Mouse (Mus musculus): ENCODE data around the gene Gsk3a.
A peak's percentile ranks its signal among the peaks of the same experiment; 100 is the strongest.
"Not testable (repeated sequence)": the region's sequence is repeated elsewhere in the genome, so short reads cannot be mapped to it uniquely, and the experiment has no call there.

The Gsk3a gene

DNA sequence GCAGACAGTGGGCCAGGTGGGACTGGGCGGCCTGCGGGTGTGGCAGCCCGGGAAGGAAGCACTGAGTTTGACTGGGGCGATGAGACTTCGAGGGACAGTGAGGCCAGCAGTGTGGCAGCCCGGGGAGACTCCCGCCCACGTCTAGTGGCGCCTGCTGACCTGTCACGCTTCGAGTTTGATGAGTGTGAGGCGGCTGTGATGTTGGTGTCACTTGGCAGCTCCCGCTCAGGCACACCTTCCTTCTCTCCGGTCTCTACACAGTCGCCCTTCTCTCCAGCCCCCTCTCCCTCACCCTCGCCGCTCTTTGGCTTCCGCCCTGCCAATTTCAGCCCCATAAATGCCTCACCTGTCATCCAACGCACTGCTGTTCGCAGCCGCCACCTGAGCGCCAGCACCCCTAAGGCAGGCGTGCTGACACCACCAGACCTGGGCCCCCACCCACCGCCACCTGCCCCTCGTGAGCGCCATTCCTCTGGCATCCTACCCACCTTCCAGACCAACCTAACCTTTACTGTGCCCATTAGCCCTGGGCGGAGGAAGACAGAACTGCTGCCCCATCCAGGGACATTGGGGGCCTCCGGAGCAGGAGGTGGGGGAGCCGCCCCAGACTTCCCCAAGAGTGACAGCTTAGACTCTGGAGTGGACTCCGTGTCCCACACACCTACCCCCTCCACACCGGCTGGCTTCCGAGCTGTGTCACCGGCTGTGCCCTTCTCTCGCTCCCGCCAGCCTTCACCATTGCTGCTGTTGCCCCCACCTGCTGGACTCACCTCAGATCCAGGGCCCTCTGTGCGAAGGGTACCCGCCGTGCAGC, 35.0 kb upstream of the Gsk3a start:
- DNase-seq, result no peak

DNA sequence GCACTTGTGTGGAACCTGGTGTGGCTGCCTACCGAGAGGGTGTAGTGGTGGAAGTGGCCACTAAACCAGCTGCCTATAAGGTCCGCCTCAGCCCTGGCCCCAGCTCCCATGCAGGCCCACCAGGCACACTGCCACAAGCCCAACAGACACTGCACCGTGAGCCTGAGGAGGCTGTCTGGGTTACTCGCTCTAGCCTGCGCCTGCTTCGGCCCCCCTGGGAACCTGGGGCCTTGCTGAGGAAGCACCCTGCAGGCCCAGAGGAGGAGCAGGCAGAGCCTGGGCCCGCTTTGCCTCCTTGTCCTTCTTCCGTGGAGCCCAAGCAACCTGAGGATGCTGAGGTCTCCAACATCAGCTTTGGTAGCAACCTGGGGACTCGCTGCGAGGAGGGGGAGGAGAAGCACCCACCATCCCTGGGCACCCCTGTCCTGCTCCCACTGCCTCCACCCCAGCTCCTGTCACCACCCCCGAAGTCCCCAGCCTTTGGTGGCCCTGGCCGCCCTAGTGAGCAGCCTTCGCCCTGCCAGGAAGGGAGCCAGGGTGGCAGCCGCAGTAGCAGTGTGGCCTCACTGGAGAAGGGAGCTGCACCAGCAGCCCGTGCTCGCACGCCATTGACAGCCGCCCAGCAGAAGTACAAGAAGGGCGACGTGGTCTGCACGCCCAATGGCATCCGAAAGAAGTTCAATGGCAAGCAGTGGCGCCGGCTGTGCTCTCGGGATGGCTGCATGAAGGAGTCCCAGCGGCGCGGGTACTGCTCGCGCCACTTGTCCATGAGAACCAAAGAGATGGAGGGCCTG, 34.2 kb upstream of the Gsk3a start:
- DNase-seq, result no peak

DNA sequence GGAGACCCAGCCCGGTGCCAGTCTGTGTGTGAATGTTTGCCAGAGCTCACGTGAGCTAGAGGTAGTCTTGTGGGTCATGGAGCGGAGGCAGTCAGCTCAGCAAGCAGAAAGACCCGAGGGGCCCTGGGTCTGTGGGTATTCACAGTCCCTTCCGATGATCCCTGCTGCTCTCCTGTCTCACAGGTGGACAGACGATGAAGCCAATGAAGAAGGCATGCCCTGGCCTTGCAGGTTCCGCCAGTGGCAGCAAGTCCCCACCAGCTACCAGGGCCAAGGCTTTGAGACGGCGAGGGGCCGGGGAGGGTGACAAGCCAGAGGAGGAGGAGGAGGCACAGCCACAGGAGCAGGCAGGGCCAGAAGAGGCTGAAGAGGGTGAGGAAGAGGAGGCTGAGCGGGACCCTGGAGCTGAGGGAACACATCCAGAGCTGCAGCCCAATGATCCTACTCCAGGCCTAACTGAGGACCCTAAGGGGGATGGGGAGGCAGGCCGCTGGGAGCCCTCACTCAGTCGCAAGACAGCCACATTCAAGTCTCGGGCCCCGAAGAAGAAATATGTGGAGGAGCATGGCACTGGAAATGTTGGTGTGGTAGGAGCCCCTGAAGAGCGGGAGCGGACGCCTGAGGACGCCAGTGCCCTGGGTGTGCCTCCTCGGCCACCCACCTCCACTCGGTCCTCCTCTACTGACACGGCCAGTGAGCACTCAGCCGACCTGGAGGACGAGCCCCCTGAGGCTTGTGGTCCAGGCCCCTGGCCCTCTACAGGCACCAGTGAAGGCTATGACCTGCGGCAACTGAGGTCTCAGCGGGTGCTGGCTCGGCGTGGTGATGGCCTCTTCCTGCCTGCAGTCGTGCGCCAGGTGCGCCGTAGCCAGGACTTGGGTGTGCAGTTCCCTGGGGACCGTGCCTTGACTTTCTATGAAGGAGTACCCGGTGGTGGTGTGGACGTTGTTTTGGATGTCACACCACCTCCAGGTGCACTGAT, 33.3 kb upstream of the Gsk3a start:
- DNase-seq, result peak in 1 of 2 experiments; percentile 10

DNA sequence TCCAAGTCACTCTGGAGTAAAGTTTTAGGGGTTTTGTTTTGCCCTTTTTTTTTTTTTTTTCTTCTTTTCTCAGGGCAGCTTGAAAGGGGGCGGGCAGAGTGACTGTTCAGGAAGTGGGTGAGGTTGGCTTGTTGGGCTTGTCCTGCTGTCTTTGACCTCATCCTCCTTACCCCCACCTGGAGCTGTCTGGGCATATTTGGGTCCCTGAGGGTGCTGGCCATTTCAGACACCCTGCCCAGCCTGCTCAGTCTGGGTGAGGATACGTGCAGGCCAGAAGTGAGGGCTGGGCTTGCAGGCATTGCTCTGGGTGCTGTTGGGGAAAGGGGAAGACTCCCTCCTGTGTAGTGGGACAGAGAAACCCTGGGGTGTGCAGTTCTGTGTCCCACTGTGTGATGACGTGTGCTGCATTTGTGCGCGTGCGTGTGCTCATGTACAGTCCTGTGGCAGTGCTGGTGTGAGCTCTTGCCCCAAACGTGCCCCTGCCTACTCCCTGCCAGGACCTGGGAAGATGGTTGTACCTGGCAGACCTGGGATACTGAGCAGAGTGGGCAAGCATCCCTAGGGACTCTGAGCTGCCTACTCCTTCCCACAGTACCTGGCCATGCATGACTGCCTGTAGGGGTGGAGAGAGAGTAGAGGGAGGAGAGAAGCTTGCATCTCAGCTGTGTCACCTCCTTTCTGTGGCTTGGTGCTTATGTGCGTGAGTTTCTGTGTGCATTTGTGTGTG, 32.1 kb upstream of the Gsk3a start:
- peak; percentile 28 to 50 for DNase-seq

DNA sequence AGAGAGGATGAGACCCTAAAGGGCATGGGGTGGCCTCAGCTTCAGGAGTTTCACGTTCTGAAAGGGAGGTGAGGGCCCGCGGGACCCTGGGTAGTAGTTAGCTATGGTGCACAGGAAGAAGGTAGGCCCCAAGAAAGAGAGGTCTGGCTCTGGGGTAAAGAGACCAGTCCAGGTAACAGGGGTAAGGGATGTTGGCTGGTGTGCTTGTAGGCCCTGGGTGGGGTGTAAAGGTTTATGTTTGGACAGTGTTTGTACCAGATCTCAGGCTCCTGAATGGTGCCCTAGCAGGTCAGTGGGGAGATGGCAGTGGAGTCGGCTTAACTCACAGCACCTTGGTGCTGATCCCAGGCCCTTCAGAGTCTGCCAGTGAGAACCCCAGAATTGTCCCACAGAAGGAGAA, 31.4 kb upstream of the Gsk3a start:
- DNase-seq, result peak in 1 of 2 experiments; percentile 30

DNA sequence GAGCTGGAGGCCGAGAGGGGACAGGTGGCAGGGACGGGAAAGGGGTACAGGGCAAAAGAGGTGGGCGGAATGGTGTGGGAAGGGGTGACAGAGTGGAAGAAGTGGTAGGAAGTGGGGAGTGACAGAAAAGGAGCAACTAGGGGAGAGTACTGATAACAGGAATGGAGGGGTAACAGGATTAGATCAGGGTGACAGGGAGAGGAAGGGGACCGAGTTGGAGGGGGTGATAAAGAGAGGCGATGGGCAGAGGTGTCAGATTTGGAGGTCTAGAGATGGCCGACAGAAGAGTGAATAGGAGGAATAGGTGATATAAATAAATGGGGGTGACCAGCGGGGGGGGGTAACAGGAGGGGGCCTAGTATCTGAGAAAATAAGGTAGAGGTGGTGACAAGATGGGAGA, 30.9 kb upstream of the Gsk3a start:
- no peak for DNase-seq

- DNase-seq, result peak; percentile 94 to 98
Observed at GRCm38 (mm10) chr7:25267751-25268463, 30.3 kb upstream of the Gsk3a start.

DNA sequence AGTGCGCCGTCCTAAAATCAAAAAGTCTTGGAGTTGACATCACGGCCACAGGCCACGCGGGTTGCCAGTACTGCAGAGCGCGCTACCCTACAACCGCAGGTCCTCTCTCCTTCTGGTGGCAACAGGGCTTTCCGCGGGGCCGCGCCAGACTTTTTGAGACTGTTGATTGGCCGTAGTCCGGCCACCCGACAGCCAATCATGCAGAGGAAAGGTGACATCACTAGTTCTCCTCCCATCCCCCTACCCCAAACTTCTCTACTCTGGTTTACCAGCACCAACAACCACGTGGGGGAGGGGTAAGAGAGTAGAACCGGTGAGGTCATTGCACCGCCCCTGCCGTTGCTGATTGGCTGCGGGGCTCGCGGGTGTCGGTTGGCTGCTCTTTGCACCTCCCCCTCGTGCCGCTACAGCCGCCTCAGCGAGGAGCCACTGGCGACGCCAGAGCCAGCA, 29.7 kb upstream of the Gsk3a start, which contains the start of gene Cic:
Gene Cic, plus strand, starts transcription at position 404 of the 450 bp plus-strand sequence.
- DNase-seq, result peak; percentile 94 to 97

GRCm38 (mm10) chr7:25266180-25266962, 28.7 kb upstream of the Gsk3a start:
- no peak for DNase-seq

- not testable (repeated sequence) for DNase-seq
Observed at GRCm38 (mm10) chr7:25265743-25266142, 28.1 kb upstream of the Gsk3a start.

- DNase-seq, result no peak
Observed at GRCm38 (mm10) chr7:25263968-25264870, 26.6 kb upstream of the Gsk3a start.

GRCm38 (mm10) chr7:25261896-25262295, 24.2 kb upstream of the Gsk3a start:
- no peak for DNase-seq

- no peak for DNase-seq
Observed at GRCm38 (mm10) chr7:25251822-25252221, 14.2 kb upstream of the Gsk3a start.

DNA sequence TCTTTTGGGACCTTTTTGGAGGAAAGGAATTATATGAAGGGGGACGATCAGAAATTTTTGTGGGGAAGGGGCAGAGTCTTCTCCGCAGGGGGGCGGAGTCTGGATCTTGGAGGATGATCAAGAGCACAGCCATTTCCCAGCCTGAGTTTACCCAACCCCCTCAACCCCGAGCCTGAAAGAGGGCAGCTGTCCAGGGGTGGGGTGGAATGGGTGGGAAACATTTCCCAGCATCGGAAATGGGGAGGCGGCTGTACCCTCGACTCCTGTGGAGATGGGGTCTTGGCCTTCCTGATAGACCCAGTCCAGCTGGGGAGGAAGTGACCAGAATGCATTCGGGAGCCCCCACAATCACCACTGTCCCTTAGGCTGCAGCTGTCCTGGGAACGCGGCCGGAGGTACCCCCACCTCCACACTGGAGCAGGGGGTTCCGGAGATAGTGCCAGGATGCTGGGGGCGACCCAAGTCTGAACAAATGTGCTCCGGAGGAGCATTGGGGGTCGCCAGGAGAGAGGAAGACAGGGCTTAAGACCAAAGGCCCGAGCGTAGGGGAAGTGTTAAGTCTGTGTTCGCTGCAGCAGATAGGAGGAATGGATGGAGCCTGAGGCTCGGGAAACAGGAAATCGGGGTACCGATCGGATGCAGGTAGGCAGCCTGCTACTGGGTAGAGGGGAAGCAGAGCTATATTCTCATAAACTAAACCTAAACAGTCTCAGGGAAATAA, 13.6 kb upstream of the Gsk3a start:
- DNase-seq, result peak in 1 of 2 experiments; percentile 41

- peak; percentile 91 to 95 for DNase-seq
Observed at GRCm38 (mm10) chr7:25250141-25250972, 12.7 kb upstream of the Gsk3a start, which contains the start of gene Erf. Erf (minus strand) TSS chr7:25250761.

DNA sequence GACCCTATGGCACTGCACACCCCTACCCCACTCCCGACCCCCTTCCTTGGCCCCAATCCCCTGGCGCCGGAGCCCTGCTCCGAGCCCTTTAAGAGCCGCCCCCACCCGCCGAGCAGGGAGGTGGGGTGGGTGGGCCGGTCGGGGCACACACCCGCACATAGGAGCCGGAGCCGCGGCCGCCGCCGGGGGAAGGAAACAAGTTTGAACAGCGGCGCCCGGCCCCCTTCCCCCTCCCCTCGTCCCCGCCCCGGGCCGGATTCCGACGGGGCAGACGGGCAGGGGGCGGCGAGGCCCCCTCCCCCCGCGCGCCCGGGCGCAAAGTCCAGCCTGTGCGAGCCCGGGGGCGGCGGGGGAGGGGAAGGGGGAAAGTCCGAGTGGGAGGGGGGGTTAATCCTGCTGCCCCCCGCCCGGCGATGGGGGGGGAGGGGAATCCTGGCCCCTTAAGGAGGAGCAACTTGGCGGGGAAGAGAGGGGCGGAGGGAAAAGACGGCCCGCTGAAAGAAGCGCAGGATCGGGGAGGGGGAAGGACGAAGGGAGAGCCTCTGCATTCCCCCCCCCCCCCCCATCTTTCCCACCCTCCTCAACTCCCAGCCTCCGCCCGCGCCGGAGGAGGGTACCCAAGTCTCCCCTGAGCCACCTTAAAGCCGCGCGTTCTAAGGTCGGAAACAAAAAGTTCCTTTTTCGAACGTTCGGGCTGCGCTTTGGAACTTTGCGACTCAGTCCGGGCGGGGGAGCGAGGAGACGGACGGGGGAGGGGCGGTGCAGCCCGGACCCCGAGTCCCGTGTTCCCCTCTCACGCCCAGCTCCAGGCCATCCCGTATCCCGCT, 11.9 kb upstream of the Gsk3a start:
- peak; percentile 63 to 77 for DNase-seq

Measured in spleen, adult 18-20 months (tissue).